In the genomic region with DNA sequence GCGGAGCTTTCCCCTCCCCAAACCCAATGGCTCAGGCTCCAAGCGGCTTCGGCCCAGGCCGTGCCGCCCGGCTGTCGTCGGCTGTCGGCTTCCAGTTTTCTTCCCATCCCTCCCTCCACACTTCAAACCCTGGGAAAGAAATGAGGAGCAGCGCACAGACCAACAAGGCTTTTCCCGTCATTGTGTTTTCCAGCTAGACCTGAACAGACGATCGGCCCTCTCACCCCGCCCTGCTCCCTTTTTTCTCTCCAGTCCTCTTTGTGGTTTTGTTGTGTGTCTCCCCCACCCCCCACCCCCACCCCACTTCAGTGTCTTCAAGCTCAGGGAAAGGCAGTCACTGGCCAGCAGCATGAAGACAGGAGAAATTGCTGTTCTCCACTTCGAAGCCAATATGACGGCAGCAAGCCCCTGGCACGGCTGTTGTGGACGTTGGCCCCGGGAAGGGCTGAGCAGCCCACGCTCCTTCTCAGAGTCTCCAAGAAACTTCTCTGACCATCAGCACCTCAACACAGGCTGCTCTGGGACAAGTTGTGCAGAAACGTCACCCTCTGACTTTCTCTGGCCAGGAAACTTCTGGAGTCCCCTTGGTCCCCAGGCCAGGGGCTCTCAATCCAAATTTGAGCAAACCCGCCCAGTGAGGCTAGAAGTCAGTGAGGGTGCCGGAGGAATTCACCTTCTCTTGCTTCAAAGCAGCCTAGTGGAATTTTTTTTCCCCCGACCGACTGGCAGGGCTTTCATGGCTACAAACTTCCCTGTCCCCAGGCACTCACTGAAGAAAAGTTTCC, we compare ENCODE assay signal across 11 mouse cellular contexts. TPM values are rescaled to one million over a fixed set of nuclear protein-coding genes. Genes with fewer than 3 reads are reported as not detected.
DNase-seq lines count a peak whose midpoint lies in the region; ATAC-seq and TF ChIP-seq lines count a peak whose summit lies in the region.
"Had no signal": no experiment of that assay in that cellular context is flagged by ENCODE, and none has a peak within 500 bp of the region (broad histone marks: within the 10 kb centered on the region; RNA-seq: fewer than 3 reads in every experiment).

No protein-coding gene starts in this region.

- TF ChIP-seq EP300 in liver, postnatal 0 days (IDR thresholded peaks at IDR 0.05; ENCODE audit: low read depth) = no peak

- 29% methylated on average over 25 of the region's 25 CpGs for WGBS in heart, embryonic 15.5 days
- WGBS in stomach, embryonic 16.5 days = 41% methylated on average over 25 of the region's 25 CpGs
- 53% methylated on average over 25 of the region's 25 CpGs for WGBS in liver, postnatal 0 days (ENCODE audit: insufficient replicate concordance)

- TF ChIP-seq CTCF in liver, postnatal 0 days (IDR thresholded peaks at IDR 0.05; ENCODE audit: low read depth) = no peak

- ATAC-seq in heart, embryonic 15.5 days (replicated peaks; ENCODE audit: insufficient number of reproducible peaks, insufficient read depth, low FRiP score, low read depth) = no peak
- no peak for ATAC-seq in stomach, embryonic 16.5 days (ENCODE audit: insufficient read depth, low FRiP score)
- no peak for ATAC-seq in liver, postnatal 0 days

- H3K27ac ChIP-seq in heart, embryonic 15.5 days = peak overlapping the region; percentile 75
- H3K27ac ChIP-seq in stomach, embryonic 16.5 days (ENCODE audit: low read length) = no peak overlapping the region
- no peak overlapping the region for H3K27ac ChIP-seq in liver, postnatal 0 days (ENCODE audit: low read depth)

- H3K27me3 ChIP-seq in heart, embryonic 15.5 days = no peaks in the 10 kb centered on the region
- no peaks in the 10 kb centered on the region for H3K27me3 ChIP-seq in stomach, embryonic 16.5 days (ENCODE audit: control insufficient read depth, insufficient read depth, low read length)
- H3K27me3 ChIP-seq in liver, postnatal 0 days (ENCODE audit: insufficient read depth, low read length) = peaks cover 18% of the 10 kb centered on the region

- no peaks in the 10 kb centered on the region for H3K9me3 ChIP-seq in heart, embryonic 15.5 days (replicated peaks)
- H3K9me3 ChIP-seq in stomach, embryonic 16.5 days (replicated peaks; ENCODE audit: control insufficient read depth, low read length) = no peaks in the 10 kb centered on the region; the same call in 1 of the 2 replicates
- H3K9me3 ChIP-seq in liver, postnatal 0 days (ENCODE audit: low read length) = no peaks in the 10 kb centered on the region

- peak; percentile 95 for DNase-seq in heart, adult 11 months
- DNase-seq in heart, adult 8-10 months (ENCODE audit: low spot score) = no peak
- DNase-seq in ovary, postnatal 14 days (ENCODE audit: low spot score) = peak; percentile 13
- no peak for DNase-seq in ovary, postnatal 10 days (ENCODE audit: low spot score)
- no peak for DNase-seq in liver, postnatal 0 days
- DNase-seq in cerebellum, postnatal 14 days = no peak
- DNase-seq: B cell, adult 2 months had no signal

- no peak overlapping the region for H3K9ac ChIP-seq in heart, embryonic 15.5 days
- H3K9ac ChIP-seq in stomach, embryonic 16.5 days (ENCODE audit: low read length) = 0 out of 2 replicates have a peak overlapping the region, but pooled peaks have one; percentile 31
- H3K9ac ChIP-seq in liver, postnatal 0 days (replicated peaks) = no peak overlapping the region

- peaks cover 16% of the 10 kb centered on the region for H3K4me1 ChIP-seq in heart, embryonic 15.5 days (replicated peaks)
- H3K4me1 ChIP-seq in stomach, embryonic 16.5 days (ENCODE audit: control insufficient read depth, insufficient read depth, low read length) = no peaks in the 10 kb centered on the region
- H3K4me1 ChIP-seq in liver, postnatal 0 days (ENCODE audit: insufficient read depth) = no peaks in the 10 kb centered on the region

- 0 out of 2 replicates have a peak overlapping the region, but pooled peaks have one; percentile 1 for H3K4me3 ChIP-seq in heart, embryonic 15.5 days
- H3K4me3 ChIP-seq in stomach, embryonic 16.5 days (replicated peaks; ENCODE audit: low read length) = no peak overlapping the region
- H3K4me3 ChIP-seq in liver, postnatal 0 days (ENCODE audit: low read depth, low read length) = no peak overlapping the region
- H3K4me3 ChIP-seq: erythroblast, embryonic 14.5 days had no signal

- H3K4me2 ChIP-seq in heart, embryonic 15.5 days = peak overlapping the region; percentile 43
- H3K4me2 ChIP-seq in stomach, embryonic 16.5 days (ENCODE audit: low read depth, low read length) = no peak overlapping the region
- no peak overlapping the region for H3K4me2 ChIP-seq in liver, postnatal 0 days (ENCODE audit: low read depth, low read length)

- no peaks in the 10 kb centered on the region for H3K36me3 ChIP-seq in heart, embryonic 15.5 days
- H3K36me3 ChIP-seq in stomach, embryonic 16.5 days (ENCODE audit: control insufficient read depth, insufficient read depth, low read length) = no peaks in the 10 kb centered on the region
- H3K36me3 ChIP-seq in liver, postnatal 0 days (replicated peaks; ENCODE audit: insufficient read depth, low read length) = no peaks in the 10 kb centered on the region

RNA-seq across cellular contexts. Expression of gene Fbxw4, which starts 35.6 kb away (rescaled TPM):
- total RNA-seq in heart, adult 8-10 months (2022) = 10 to 100 TPM; 27.2 to 32.6 (median 31.2) TPM
- polyA plus RNA-seq in heart, embryonic 15.5 days (2015; fragmentation: Nextera tagmentation; extraction: Ambion mirVana) = 3.5 and 7.7 TPM in 2 replicates
- 2.8 and 5.4 TPM in 2 replicates for polyA plus RNA-seq in stomach, embryonic 16.5 days (2015; fragmentation: Nextera tagmentation; extraction: Ambion mirVana)
- polyA plus RNA-seq in liver, postnatal 0 days (2015; fragmentation: Nextera tagmentation; extraction: Ambion mirVana) = 2.2 and 3.0 TPM in 2 replicates

RNA-seq across cellular contexts. Expression of gene Fgf8, which starts 47.0 kb away (rescaled TPM):
- not detected for total RNA-seq in heart, adult 8-10 months (2022)
- polyA plus RNA-seq in heart, embryonic 15.5 days (2015; fragmentation: Nextera tagmentation; extraction: Ambion mirVana) = 0.47 and 0.52 TPM in 2 replicates
- polyA plus RNA-seq in stomach, embryonic 16.5 days (2015; fragmentation: Nextera tagmentation; extraction: Ambion mirVana) = not detected in 2 replicates
- polyA plus RNA-seq in liver, postnatal 0 days (2015; fragmentation: Nextera tagmentation; extraction: Ambion mirVana) = not detected in 2 replicates
- polyA plus RNA-seq: erythroblast, embryonic 14.5 days; intestine, embryonic 14.5 days had no signal

RNA-seq across cellular contexts. Expression of gene Npm3, which starts 53.7 kb away (rescaled TPM):
- 10 to 100 TPM; 11.5 to 16.0 (median 13.9) TPM for total RNA-seq in heart, adult 8-10 months (2022)
- polyA plus RNA-seq in heart, embryonic 15.5 days (2015; fragmentation: Nextera tagmentation; extraction: Ambion mirVana) = 8.4 and 9.1 TPM in 2 replicates
- 13.8 and 15.6 TPM in 2 replicates for polyA plus RNA-seq in stomach, embryonic 16.5 days (2015; fragmentation: Nextera tagmentation; extraction: Ambion mirVana)
- 6.3 and 6.5 TPM in 2 replicates for polyA plus RNA-seq in liver, postnatal 0 days (2015; fragmentation: Nextera tagmentation; extraction: Ambion mirVana)

Comparison
In these comparisons a context has a peak if more than half of its experiments do, and no peak if none do; other contexts are left out.
1. DNase-seq: peak in heart, adult 11 months (single experiment) and ovary, postnatal 14 days (single experiment); none in heart, adult 8-10 months (single experiment), ovary, postnatal 10 days (single experiment), liver, postnatal 0 days (single experiment) and cerebellum, postnatal 14 days (0 of 2).